Mouse (Mus musculus): ENCODE results near the gene Fat2. TPM values are rescaled to one million over a fixed set of nuclear protein-coding genes. Genes with fewer than 3 reads are reported as not detected.

Fat2 gene
- polyA plus RNA-seq, 1 experiment from 2014 or later = 0.12 TPM

- Histone ChIP-seq H3K36me3 (ENCODE audit: control insufficient read depth, insufficient read depth) (no peaks in the 10 kb centered on the region), H3K9ac (ENCODE audit: low read length) (no peak overlapping the region), H3K27me3 (ENCODE audit: control insufficient read depth, insufficient read depth, low read length) (no peaks in the 10 kb centered on the region), H3K4me2 (ENCODE audit: low read depth, low read length) (no peak overlapping the region), H3K4me3 (ENCODE audit: low read length) (no peak overlapping the region), H3K4me1 (ENCODE audit: control insufficient read depth, insufficient read depth, low read length) (no peaks in the 10 kb centered on the region), H3K27ac (ENCODE audit: low read length) (no peak overlapping the region), H3K9me3 (replicated peaks; ENCODE audit: control insufficient read depth, low read length) (no peaks in the 10 kb centered on the region)
- WGBS = 82% methylated on average over 6 of the region's 6 CpGs
- no peak for ATAC-seq (replicated peaks; ENCODE audit: extremely low read depth, insufficient read depth, low FRiP score)
Measured at GRCm38 (mm10) chr11:55274756-55275155, 61.6 kb downstream of the Fat2 start.

GRCm38 (mm10) chr11:55268580-55268979 lies 67.8 kb downstream of the Fat2 start:
- WGBS = 74% methylated on average over 6 of the region's 6 CpGs
- no peak for ATAC-seq (replicated peaks; ENCODE audit: extremely low read depth, insufficient read depth, low FRiP score)
- no peak overlapping the region for H3K4me3 ChIP-seq (ENCODE audit: low read length)

GRCm38 (mm10) chr11:55265647-55266046 lies 70.7 kb downstream of the Fat2 start:
- H3K4me1 ChIP-seq (ENCODE audit: control insufficient read depth, insufficient read depth, low read length) = no peaks in the 10 kb centered on the region
- no peaks in the 10 kb centered on the region for H3K27me3 ChIP-seq (ENCODE audit: control insufficient read depth, insufficient read depth, low read length)
- H3K4me2 ChIP-seq (ENCODE audit: low read depth, low read length) = no peak overlapping the region
- no peaks in the 10 kb centered on the region for H3K9me3 ChIP-seq (replicated peaks; ENCODE audit: control insufficient read depth, low read length)
- H3K27ac ChIP-seq (ENCODE audit: low read length) = no peak overlapping the region
- no peak overlapping the region for H3K9ac ChIP-seq (ENCODE audit: low read length)
- 62% methylated on average over 2 of the region's 2 CpGs for WGBS
- no peaks in the 10 kb centered on the region for H3K36me3 ChIP-seq (ENCODE audit: control insufficient read depth, insufficient read depth)
- 0 out of 2 replicates have a peak, but pooled peaks have one; percentile 28 for ATAC-seq (replicated peaks; ENCODE audit: extremely low read depth, insufficient read depth, low FRiP score)
- no peak overlapping the region for H3K4me3 ChIP-seq (ENCODE audit: low read length)

More at GRCm38 (mm10) chr11:55268580-55268979, 67.8 kb downstream of the Fat2 start:
- Histone ChIP-seq H3K27me3 (ENCODE audit: control insufficient read depth, insufficient read depth, low read length) (no peaks in the 10 kb centered on the region), H3K36me3 (ENCODE audit: control insufficient read depth, insufficient read depth) (no peaks in the 10 kb centered on the region), H3K27ac (ENCODE audit: low read length) (no peak overlapping the region), H3K9ac (ENCODE audit: low read length) (no peak overlapping the region), H3K4me2 (ENCODE audit: low read depth, low read length) (no peak overlapping the region), H3K4me1 (ENCODE audit: control insufficient read depth, insufficient read depth, low read length) (no peaks in the 10 kb centered on the region), H3K9me3 (replicated peaks; ENCODE audit: control insufficient read depth, low read length) (no peaks in the 10 kb centered on the region)

- Histone ChIP-seq H3K4me1 (ENCODE audit: control insufficient read depth, insufficient read depth, low read length) (no peaks in the 10 kb centered on the region), H3K27me3 (ENCODE audit: control insufficient read depth, insufficient read depth, low read length) (no peaks in the 10 kb centered on the region; the same call in 1 of the 2 replicates), H3K27ac (ENCODE audit: low read length) (no peak overlapping the region), H3K4me2 (ENCODE audit: low read depth, low read length) (no peak overlapping the region), H3K36me3 (ENCODE audit: control insufficient read depth, insufficient read depth) (no peaks in the 10 kb centered on the region), H3K9ac (ENCODE audit: low read length) (no peak overlapping the region), H3K4me3 (ENCODE audit: low read length) (no peak overlapping the region), H3K9me3 (replicated peaks; ENCODE audit: control insufficient read depth, low read length) (no peaks in the 10 kb centered on the region)
- no peak for ATAC-seq (replicated peaks; ENCODE audit: extremely low read depth, insufficient read depth, low FRiP score)
- 70% methylated on average over 2 of the region's 2 CpGs for WGBS
Measured at GRCm38 (mm10) chr11:55264318-55264717, 72.0 kb downstream of the Fat2 start.

GRCm38 (mm10) chr11:55262000-55262399 lies 74.4 kb downstream of the Fat2 start:
- no peak overlapping the region for H3K9ac ChIP-seq (ENCODE audit: low read length)
- WGBS = 58% methylated on average over 5 of the region's 5 CpGs
- H3K36me3 ChIP-seq (ENCODE audit: control insufficient read depth, insufficient read depth) = no peaks in the 10 kb centered on the region
- no peak overlapping the region for H3K4me3 ChIP-seq (ENCODE audit: low read length)
- H3K27me3 ChIP-seq (ENCODE audit: control insufficient read depth, insufficient read depth, low read length) = no peaks in the 10 kb centered on the region; the same call in 1 of the 2 replicates
- no peak overlapping the region for H3K4me2 ChIP-seq (ENCODE audit: low read depth, low read length)
- no peak for ATAC-seq (replicated peaks; ENCODE audit: extremely low read depth, insufficient read depth, low FRiP score)
- no peaks in the 10 kb centered on the region for H3K4me1 ChIP-seq (ENCODE audit: control insufficient read depth, insufficient read depth, low read length)
- no peak overlapping the region for H3K27ac ChIP-seq (ENCODE audit: low read length)
- no peaks in the 10 kb centered on the region for H3K9me3 ChIP-seq (replicated peaks; ENCODE audit: control insufficient read depth, low read length)

- WGBS = 79% methylated on average over 4 of the region's 4 CpGs
- H3K9ac ChIP-seq (ENCODE audit: low read length) = no peak overlapping the region
- H3K9me3 ChIP-seq (replicated peaks; ENCODE audit: control insufficient read depth, low read length) = no peaks in the 10 kb centered on the region
- no peak overlapping the region for H3K4me2 ChIP-seq (ENCODE audit: low read depth, low read length)
- no peaks in the 10 kb centered on the region for H3K4me1 ChIP-seq (ENCODE audit: control insufficient read depth, insufficient read depth, low read length)
- H3K4me3 ChIP-seq (ENCODE audit: low read length) = no peak overlapping the region
- no peak overlapping the region for H3K27ac ChIP-seq (ENCODE audit: low read length)
- no peaks in the 10 kb centered on the region; the same call in 1 of the 2 replicates for H3K27me3 ChIP-seq (ENCODE audit: control insufficient read depth, insufficient read depth, low read length)
- no peaks in the 10 kb centered on the region for H3K36me3 ChIP-seq (ENCODE audit: control insufficient read depth, insufficient read depth)
- ATAC-seq (replicated peaks; ENCODE audit: extremely low read depth, insufficient read depth, low FRiP score) = no peak
Measured at GRCm38 (mm10) chr11:55261105-55261504, 75.3 kb downstream of the Fat2 start.

- Histone ChIP-seq H3K27me3 (ENCODE audit: control insufficient read depth, insufficient read depth, low read length) (no peaks in the 10 kb centered on the region; the same call in 1 of the 2 replicates), H3K9me3 (replicated peaks; ENCODE audit: control insufficient read depth, low read length) (peaks cover 4% of the 10 kb centered on the region), H3K4me3 (ENCODE audit: low read length) (no peak overlapping the region), H3K27ac (ENCODE audit: low read length) (no peak overlapping the region), H3K9ac (ENCODE audit: low read length) (no peak overlapping the region), H3K4me2 (ENCODE audit: low read depth, low read length) (no peak overlapping the region), H3K4me1 (ENCODE audit: control insufficient read depth, insufficient read depth, low read length) (no peaks in the 10 kb centered on the region), H3K36me3 (ENCODE audit: control insufficient read depth, insufficient read depth) (no peaks in the 10 kb centered on the region)
- no peak for ATAC-seq (replicated peaks; ENCODE audit: extremely low read depth, insufficient read depth, low FRiP score)
- 82% methylated on average over 9 of the region's 9 CpGs for WGBS
Measured at GRCm38 (mm10) chr11:55253391-55253790, 83.0 kb downstream of the Fat2 start.

- no peak overlapping the region for H3K4me3 ChIP-seq (ENCODE audit: low read length)
- no peak for ATAC-seq (replicated peaks; ENCODE audit: extremely low read depth, insufficient read depth, low FRiP score)
- H3K27ac ChIP-seq (ENCODE audit: low read length) = no peak overlapping the region
- H3K9ac ChIP-seq (ENCODE audit: low read length) = no peak overlapping the region
- no peaks in the 10 kb centered on the region; the same call in 1 of the 2 replicates for H3K27me3 ChIP-seq (ENCODE audit: control insufficient read depth, insufficient read depth, low read length)
- H3K4me1 ChIP-seq (ENCODE audit: control insufficient read depth, insufficient read depth, low read length) = no peaks in the 10 kb centered on the region
- peaks cover 4% of the 10 kb centered on the region for H3K9me3 ChIP-seq (replicated peaks; ENCODE audit: control insufficient read depth, low read length)
- no peaks in the 10 kb centered on the region for H3K36me3 ChIP-seq (ENCODE audit: control insufficient read depth, insufficient read depth)
- no peak overlapping the region for H3K4me2 ChIP-seq (ENCODE audit: low read depth, low read length)
- WGBS = 68% methylated on average over 6 of the region's 6 CpGs
Measured at GRCm38 (mm10) chr11:55250527-55250926, 85.8 kb downstream of the Fat2 start.

- Histone ChIP-seq H3K4me2 (ENCODE audit: low read depth, low read length) (no peak overlapping the region), H3K36me3 (ENCODE audit: control insufficient read depth, insufficient read depth) (no peaks in the 10 kb centered on the region), H3K4me1 (ENCODE audit: control insufficient read depth, insufficient read depth, low read length) (no peaks in the 10 kb centered on the region), H3K9ac (ENCODE audit: low read length) (no peak overlapping the region), H3K9me3 (replicated peaks; ENCODE audit: control insufficient read depth, low read length) (no peaks in the 10 kb centered on the region), H3K4me3 (ENCODE audit: low read length) (no peak overlapping the region), H3K27ac (ENCODE audit: low read length) (no peak overlapping the region), H3K27me3 (ENCODE audit: control insufficient read depth, insufficient read depth, low read length) (no peaks in the 10 kb centered on the region)
- ATAC-seq (replicated peaks; ENCODE audit: extremely low read depth, insufficient read depth, low FRiP score) = 0 out of 2 replicates have a peak, but pooled peaks have one; percentile 37
- WGBS = 58% methylated on average over 7 of the region's 7 CpGs
Measured at GRCm38 (mm10) chr11:55240556-55240955, 95.8 kb downstream of the Fat2 start.
